Mouse (Mus musculus) neural tube, embryonic 11.5 days (tissue): Measurements from ENCODE around the gene Bola3. TPM values are rescaled to one million over a fixed set of nuclear protein-coding genes. Genes with fewer than 3 reads are reported as not detected.

ENCODE experiments used
- ATAC-seq: fragments of 200-750 bp; cut with Nextera tagmentation; 2 replicates; pipeline ENCODE4 v1.8.0; 2017; ENCODE audit warnings: moderate number of reproducible peaks, mild to moderate bottlenecking, moderate TSS enrichment, moderate library complexity; ENCODE audit not compliant: insufficient read depth, low FRiP score, low TSS enrichment
- DNase-seq: peaks from one replicate; pipeline ENCODE4 v3.0.0-alpha.2; 2015; ENCODE audit warnings: low spot score
- H3K27ac ChIP-seq: fragments of 300-500 bp; sonication (generic); 2 replicates; pipeline ENCODE4 v1.5.1; 2014; ENCODE audit warnings: low read depth, mild to moderate bottlenecking, low read length
- H3K27me3 ChIP-seq: fragments of 300-500 bp; sonication (generic); 2 replicates; pipeline ENCODE4 v1.6.1; 2014; ENCODE audit warnings: mild to moderate bottlenecking, low read length, mixed read lengths; ENCODE audit not compliant: control insufficient read depth, insufficient read depth
- H3K36me3 ChIP-seq: fragments of 300-500 bp; sonication (generic); 2 replicates; pipeline ENCODE4 v1.6.1; 2014; ENCODE audit warnings: mild to moderate bottlenecking, low read length, moderate library complexity, mixed read lengths; ENCODE audit not compliant: control insufficient read depth, insufficient read depth
- H3K4me1 ChIP-seq: fragments of 300-500 bp; sonication (generic); 2 replicates; pipeline ENCODE4 v1.6.1; 2014; ENCODE audit warnings: low read length, mixed read lengths; ENCODE audit not compliant: control insufficient read depth, insufficient read depth
- H3K4me2 ChIP-seq: fragments of 300-500 bp; sonication (generic); 2 replicates; pipeline ENCODE4 v1.6.1; 2014; ENCODE audit warnings: low read depth, mild to moderate bottlenecking, moderate library complexity
- H3K4me3 ChIP-seq: fragments of 300-500 bp; sonication (generic); 2 replicates; pipeline ENCODE4 v1.5.1; 2014; ENCODE audit warnings: low read depth, low read length
- H3K9ac ChIP-seq: fragments of 300-500 bp; sonication (generic); 2 replicates; pipeline ENCODE4 v1.6.1; 2014; ENCODE audit warnings: mild to moderate bottlenecking, low read length
- H3K9me3 ChIP-seq: fragments of 300-500 bp; sonication (generic); 2 replicates; pipeline ENCODE4 v1.6.1; 2016; ENCODE audit warnings: low read length; ENCODE audit not compliant: control insufficient read depth
- WGBS: fragments of 180-500 bp; shearing (Covaris S2); extraction: QIAGEN DNeasy Blood & Tissue Kit; methylation state at CpG from one replicate; pipeline ENCODE4 v1.1.7; 2014; 5-methylcytosine and 5-hydroxymethylcytosine counted together
- polyA plus RNA-seq: library from polyadenylated mRNA; unstranded; fragments of >200 nt; fragmentation: Nextera tagmentation; extraction: Ambion mirVana; gene quantifications from 2 replicates; pipeline ENCODE4 v1.2.1, GENCODE M21; 2014

The Bola3 gene
- polyA plus RNA-seq, 1 experiment from 2014 or later: 115 TPM

DNA sequence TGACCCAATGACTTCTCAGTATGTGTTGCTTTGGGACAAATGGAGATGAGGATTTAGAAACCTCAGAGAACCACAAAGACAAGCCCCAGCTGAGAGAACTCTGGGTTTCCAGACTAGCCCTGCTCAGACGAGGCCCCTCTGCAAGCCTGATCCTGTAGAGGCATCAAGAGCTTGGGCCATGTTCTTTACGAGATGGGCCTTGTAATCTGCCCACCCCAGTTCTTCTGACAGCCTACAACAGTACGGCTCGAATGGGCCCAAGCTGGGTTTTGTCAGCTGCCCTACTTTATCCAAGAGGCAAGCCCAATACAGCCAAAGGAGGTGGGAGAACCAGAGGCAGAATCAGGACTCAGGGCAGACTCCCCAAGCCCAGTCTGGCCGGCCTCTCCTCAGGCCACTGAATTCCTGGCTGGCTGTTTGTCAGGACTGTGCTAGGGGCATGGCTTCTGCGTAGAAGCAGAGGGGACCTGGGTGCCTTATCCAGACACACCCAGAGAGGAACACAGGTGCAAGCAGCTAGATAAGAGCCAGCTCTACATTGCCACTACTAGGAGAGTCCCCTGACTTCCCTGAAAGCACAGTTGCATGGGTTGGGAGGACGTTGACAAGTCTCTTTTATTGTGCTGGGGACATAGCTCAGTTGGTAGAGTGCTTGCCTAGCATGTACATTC is 2.7 kb downstream of the Bola3 start:
- no peaks in the 10 kb centered on the region for H3K27me3 ChIP-seq
- no peak for ATAC-seq
- no peak overlapping the region for H3K4me2 ChIP-seq
- peak overlapping the region; percentile 23; the same call in 1 of the 2 replicates for H3K27ac ChIP-seq
- no peak overlapping the region for H3K4me3 ChIP-seq
- no peaks in the 10 kb centered on the region; the same call in 1 of the 2 replicates for H3K36me3 ChIP-seq
- peaks cover 6% of the 10 kb centered on the region for H3K4me1 ChIP-seq
- 82% methylated on average over 7 of the region's 7 CpGs for WGBS
- no peak overlapping the region for H3K9ac ChIP-seq
- no peaks in the 10 kb centered on the region for H3K9me3 ChIP-seq
- DNase-seq: no peak

GRCm38 (mm10) chr6:83352666-83353410 is 3.9 kb downstream of the Bola3 start:
- Histone ChIP-seq H3K27ac (no peak overlapping the region), H3K4me3 (no peak overlapping the region), H3K9ac (no peak overlapping the region; the same call in 1 of the 2 replicates), H3K27me3 (no peaks in the 10 kb centered on the region), H3K9me3 (no peaks in the 10 kb centered on the region), H3K36me3 (no peaks in the 10 kb centered on the region; the same call in none of the 2 replicates), H3K4me2 (no peak overlapping the region), H3K4me1 (peaks cover 6% of the 10 kb centered on the region)
- ATAC-seq (no peak), DNase-seq (no peak)
- 95% methylated on average over 24 of the region's 24 CpGs for WGBS

DNA sequence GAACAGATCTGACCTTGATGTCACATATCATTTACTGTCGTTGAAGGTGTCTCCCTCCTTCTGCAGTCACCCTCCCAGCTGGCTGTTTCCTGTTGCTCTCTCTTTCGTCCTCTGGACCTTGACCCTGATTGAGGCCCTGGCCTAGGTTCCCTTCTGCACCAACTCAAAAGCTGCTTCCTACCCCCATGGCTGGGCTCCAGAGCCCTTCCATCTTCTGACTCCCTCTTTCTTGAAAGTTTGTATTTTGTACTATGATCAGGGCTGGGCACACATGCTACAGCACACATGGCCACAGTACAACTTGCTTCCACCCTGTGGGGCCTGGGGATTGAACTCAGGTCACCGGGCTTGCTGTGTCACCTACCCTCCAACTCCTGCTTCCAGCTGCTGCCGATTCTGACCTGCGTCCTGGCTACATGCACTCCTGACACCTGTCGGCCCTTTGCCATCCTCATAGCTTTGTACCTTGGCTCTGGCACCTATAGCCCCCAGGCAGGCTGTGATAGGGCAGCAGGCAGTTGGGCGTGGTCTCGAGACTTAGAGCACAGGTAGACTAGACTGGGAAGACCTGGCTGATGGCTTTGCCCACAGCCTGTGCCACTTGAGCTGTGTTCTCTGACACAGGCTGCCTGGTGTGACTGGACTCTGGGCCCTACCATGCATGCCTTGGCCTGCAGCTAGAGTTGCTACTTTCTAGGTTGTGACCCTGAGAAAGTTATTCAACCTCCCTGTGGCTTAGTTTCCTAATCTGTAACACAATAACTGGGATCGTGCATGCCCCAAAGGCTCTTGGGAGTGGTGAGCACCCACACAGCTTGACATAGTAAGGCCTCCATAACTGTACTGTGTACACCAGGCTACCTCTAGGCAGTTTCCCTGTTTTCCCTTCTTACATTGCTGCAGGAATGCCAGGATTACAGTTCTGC is 6.2 kb downstream of the Bola3 start:
- Histone ChIP-seq H3K27me3 (no peaks in the 10 kb centered on the region), H3K4me1 (no peaks in the 10 kb centered on the region; the same call in 1 of the 2 replicates), H3K4me2 (no peak overlapping the region), H3K27ac (no peak overlapping the region), H3K36me3 (peaks cover 3% of the 10 kb centered on the region), H3K4me3 (no peak overlapping the region), H3K9me3 (no peaks in the 10 kb centered on the region), H3K9ac (no peak overlapping the region)
- no peak for ATAC-seq
- no peak for DNase-seq
- WGBS: 86% methylated on average over 9 of the region's 9 CpGs

GRCm38 (mm10) chr6:83356569-83357138 is 7.7 kb downstream of the Bola3 start:
- DNase-seq: peak; percentile 85
- ATAC-seq: peak; percentile 32; the same call in 1 of the 2 replicates
- Histone ChIP-seq H3K27me3 (no peaks in the 10 kb centered on the region), H3K4me2 (no peak overlapping the region), H3K9me3 (no peaks in the 10 kb centered on the region), H3K36me3 (peaks cover 4% of the 10 kb centered on the region), H3K4me1 (no peaks in the 10 kb centered on the region), H3K4me3 (no peak overlapping the region), H3K27ac (no peak overlapping the region), H3K9ac (no peak overlapping the region)
- 22% methylated on average over 7 of the region's 7 CpGs for WGBS

DNA sequence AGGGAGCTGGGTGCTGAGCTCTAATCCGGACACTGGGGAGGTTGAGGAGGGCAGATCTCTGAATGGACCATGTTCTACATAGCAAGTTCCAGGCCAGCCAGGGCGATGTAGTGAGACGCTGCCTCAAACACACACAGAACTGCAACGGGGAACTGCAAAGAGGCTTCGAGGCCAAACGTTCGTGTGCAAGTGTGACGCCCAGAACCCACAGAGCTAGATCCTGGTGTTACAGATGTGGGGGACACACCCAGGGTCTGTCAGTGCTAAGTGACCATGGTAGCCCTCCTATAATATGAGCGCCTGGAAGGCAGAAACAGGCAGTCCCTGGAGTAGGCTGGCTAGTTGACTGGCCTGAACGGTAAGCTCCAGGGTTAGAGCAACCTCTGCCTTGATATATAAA is 8.5 kb downstream of the Bola3 start:
- Histone ChIP-seq H3K9ac (no peak overlapping the region), H3K4me2 (no peak overlapping the region), H3K9me3 (no peaks in the 10 kb centered on the region), H3K27ac (no peak overlapping the region), H3K36me3 (peaks cover 5% of the 10 kb centered on the region), H3K27me3 (no peaks in the 10 kb centered on the region), H3K4me1 (no peaks in the 10 kb centered on the region), H3K4me3 (no peak overlapping the region)
- ATAC-seq (no peak), DNase-seq (no peak)
- 93% methylated on average over 10 of the region's 10 CpGs for WGBS

GRCm38 (mm10) chr6:83361523-83362248 is 12.7 kb downstream of the Bola3 start:
- H3K9ac ChIP-seq: no peak overlapping the region
- WGBS: 91% methylated on average over 11 of the region's 11 CpGs
- no peak overlapping the region for H3K4me3 ChIP-seq
- H3K27me3 ChIP-seq: no peaks in the 10 kb centered on the region
- H3K36me3 ChIP-seq: peaks cover 8% of the 10 kb centered on the region
- no peak overlapping the region for H3K4me2 ChIP-seq
- no peaks in the 10 kb centered on the region for H3K4me1 ChIP-seq
- no peak for ATAC-seq
- no peak overlapping the region for H3K27ac ChIP-seq
- no peak for DNase-seq
- no peaks in the 10 kb centered on the region for H3K9me3 ChIP-seq

DNA sequence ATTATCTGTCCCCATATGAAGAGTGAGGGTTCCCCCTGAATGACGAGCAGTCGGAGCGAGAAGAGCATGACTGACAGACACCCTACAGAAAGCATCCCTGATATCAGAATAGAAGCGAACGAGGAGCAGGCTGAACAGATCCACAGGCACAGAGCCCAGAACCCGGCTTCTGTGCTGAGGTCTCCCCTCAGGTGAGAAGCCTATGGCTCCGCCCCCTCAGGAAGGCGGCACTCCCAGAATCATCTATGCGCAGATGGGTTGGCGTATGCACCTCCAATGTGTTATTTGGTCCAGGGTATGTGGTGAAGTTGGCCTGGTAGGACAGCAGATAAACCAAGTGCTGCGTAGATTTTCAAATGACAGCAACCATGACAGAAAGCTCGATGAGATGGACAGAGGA is 14.1 kb downstream of the Bola3 start:
- Histone ChIP-seq H3K4me3 (no peak overlapping the region), H3K9ac (no peak overlapping the region), H3K27me3 (no peaks in the 10 kb centered on the region), H3K36me3 (peaks cover 13% of the 10 kb centered on the region), H3K9me3 (no peaks in the 10 kb centered on the region), H3K4me1 (no peaks in the 10 kb centered on the region), H3K27ac (no peak overlapping the region), H3K4me2 (no peak overlapping the region)
- WGBS: 92% methylated on average over 12 of the region's 12 CpGs
- ATAC-seq (no peak), DNase-seq (no peak)
